Mouse (Mus musculus) frontal cortex, adult 2 months (tissue): ENCODE data around the gene Edem3. TPM values are rescaled to one million over a fixed set of nuclear protein-coding genes. Genes with fewer than 3 reads are reported as not detected.
"Not testable (repeated sequence)": the region's sequence is repeated elsewhere in the genome, so short reads cannot be mapped to it uniquely, and the experiment has no call there.

Experiments
- DNase-seq, 2 experiments: peaks; one replicate each; pipeline ENCODE4 v3.0.0; 2022; ENCODE audit warnings: low spot score in 1 of 2; ENCODE audit errors: extremely low spot score in 1 of 2
- polyA plus RNA-seq: library from polyadenylated mRNA; depleted of rRNA; stranded (reverse); fragments of >200 nt; gene quantifications from 2 replicates; pipeline ENCODE4 v1.2.3, GENCODE M21; 2012

Gene Edem3
- polyA plus RNA-seq, 1 experiment = 20.2 TPM

GRCm38 (mm10) chr1:151802795-151803194, 47.6 kb downstream of the Edem3 start:
- DNase-seq = not testable (repeated sequence)

GRCm38 (mm10) chr1:151807286-151807685, 52.1 kb downstream of the Edem3 start:
- DNase-seq = no peak

GRCm38 (mm10) chr1:151810628-151811421, 55.7 kb downstream of the Edem3 start:
- no peak for DNase-seq

- DNase-seq = no peak
Measured at GRCm38 (mm10) chr1:151811456-151811855, 56.3 kb downstream of the Edem3 start.

- DNase-seq = no peak
Measured at GRCm38 (mm10) chr1:151812004-151812712, 57.0 kb downstream of the Edem3 start.

GRCm38 (mm10) chr1:151816051-151816450, 60.9 kb downstream of the Edem3 start:
- no peak for DNase-seq

GRCm38 (mm10) chr1:151819190-151819589, 64.0 kb downstream of the Edem3 start:
- no peak for DNase-seq

- DNase-seq = peak; percentile 35 to 91
Measured at GRCm38 (mm10) chr1:151820457-151820856, 65.3 kb downstream of the Edem3 start.

GRCm38 (mm10) chr1:151825065-151825464, 69.9 kb downstream of the Edem3 start:
- DNase-seq = peak; percentile 23 to 47

GRCm38 (mm10) chr1:151831791-151832190, 76.6 kb downstream of the Edem3 start:
- DNase-seq = no peak

- no peak for DNase-seq
Measured at GRCm38 (mm10) chr1:151835261-151835660, 80.1 kb downstream of the Edem3 start.

- DNase-seq = not testable (repeated sequence)
Measured at GRCm38 (mm10) chr1:151840345-151840744, 85.2 kb downstream of the Edem3 start.

- no peak for DNase-seq
Measured at GRCm38 (mm10) chr1:151845252-151845832, 90.2 kb downstream of the Edem3 start.

GRCm38 (mm10) chr1:151845926-151846782, 91.0 kb downstream of the Edem3 start:
- DNase-seq = peak in 1 of 2 experiments; percentile 6

GRCm38 (mm10) chr1:151848286-151848685, 93.1 kb downstream of the Edem3 start:
- DNase-seq = no peak

- no peak for DNase-seq
Measured at GRCm38 (mm10) chr1:151849993-151850608, 94.9 kb downstream of the Edem3 start.

- DNase-seq = peak in 1 of 2 experiments; percentile 5
Measured at GRCm38 (mm10) chr1:151851051-151851848, 96.1 kb downstream of the Edem3 start.

- DNase-seq = no peak
Measured at GRCm38 (mm10) chr1:151851976-151852375, 96.8 kb downstream of the Edem3 start.

- no peak for DNase-seq
Measured at GRCm38 (mm10) chr1:151855561-151855960, 100.4 kb downstream of the Edem3 start.
